Mouse (Mus musculus): Measurements from ENCODE around the gene Fancd2. TPM values are rescaled to one million over a fixed set of nuclear protein-coding genes. Genes with fewer than 3 reads are reported as not detected.

Fancd2 gene
- polyA plus RNA-seq, 1 experiment from 2014 or later: 16.1 TPM

DNA sequence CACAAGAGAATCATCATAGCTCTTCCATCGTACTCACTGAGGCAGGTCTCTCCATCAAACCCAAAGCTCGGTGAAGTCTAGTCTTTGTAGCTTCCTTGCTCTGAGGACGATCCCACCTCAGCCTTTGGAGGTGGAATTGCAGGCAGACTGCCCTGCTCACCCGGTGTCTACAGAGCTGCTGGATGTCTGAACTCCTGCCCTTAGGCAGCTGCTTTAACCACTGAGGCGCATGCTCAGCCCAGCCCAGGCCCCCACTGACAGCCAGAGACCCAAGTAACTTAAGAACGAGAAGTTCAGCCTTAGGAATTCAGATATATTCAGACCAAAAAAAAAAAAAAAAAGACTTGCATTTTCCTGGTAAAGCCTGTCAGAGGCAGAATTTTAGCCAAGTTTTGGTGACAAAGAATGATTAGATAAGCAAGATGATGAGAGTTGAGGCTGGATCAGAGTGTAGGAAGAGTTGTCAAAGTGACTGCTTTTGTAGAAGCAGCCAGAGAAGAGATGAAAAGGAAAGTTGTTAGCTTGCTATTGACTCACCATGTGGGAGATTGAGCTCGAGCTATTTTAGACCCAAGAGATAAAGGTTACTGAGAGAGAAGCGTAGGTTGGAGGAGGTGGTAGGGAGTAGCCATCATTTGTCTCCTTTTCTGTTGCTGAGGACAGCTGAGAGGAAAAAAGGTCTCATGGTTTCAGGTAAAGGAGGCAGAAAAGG lies 80.9 kb downstream of the Fancd2 start:
- 91% methylated on average over 8 of the region's 8 CpGs for WGBS
- H3K4me3 ChIP-seq (replicated peaks): no peak overlapping the region
- ATAC-seq (ENCODE audit: insufficient number of reproducible peaks, insufficient read depth, low FRiP score, low TSS enrichment, low read depth): no peak
- H3K36me3 ChIP-seq: peaks cover 79% of the 10 kb centered on the region
- H3K27me3 ChIP-seq: no peaks in the 10 kb centered on the region
- H3K4me2 ChIP-seq: no peak overlapping the region
- no peak overlapping the region for H3K27ac ChIP-seq
- H3K9me3 ChIP-seq: no peaks in the 10 kb centered on the region
- no peaks in the 10 kb centered on the region for H3K4me1 ChIP-seq (replicated peaks)
- H3K9ac ChIP-seq (replicated peaks): no peak overlapping the region

DNA sequence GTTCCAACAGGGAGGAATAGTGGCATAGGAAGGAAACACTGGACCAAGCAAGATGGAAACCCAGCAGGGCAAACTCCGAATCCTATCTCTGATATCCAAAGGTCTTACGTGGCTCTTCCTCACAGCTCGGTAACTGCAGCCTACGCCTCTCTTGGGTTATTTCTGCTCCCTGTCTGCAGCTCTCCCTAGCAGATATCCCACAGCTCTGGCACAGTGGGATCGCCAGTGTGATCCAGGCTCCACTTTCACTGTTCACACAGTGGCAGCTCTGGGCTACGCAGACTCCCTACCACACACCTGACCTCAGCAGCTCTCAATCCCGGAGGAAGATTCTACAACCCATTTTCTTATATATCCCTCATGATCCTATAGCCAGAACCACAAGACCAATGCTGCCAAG lies 82.7 kb downstream of the Fancd2 start:
- Histone ChIP-seq H3K9ac (replicated peaks) (no peak overlapping the region), H3K27ac (no peak overlapping the region), H3K4me2 (no peak overlapping the region), H3K4me1 (replicated peaks) (no peaks in the 10 kb centered on the region), H3K27me3 (no peaks in the 10 kb centered on the region), H3K4me3 (replicated peaks) (no peak overlapping the region), H3K36me3 (peaks cover 85% of the 10 kb centered on the region), H3K9me3 (no peaks in the 10 kb centered on the region)
- WGBS: 98% methylated on average over 7 of the region's 7 CpGs
- ATAC-seq (ENCODE audit: insufficient number of reproducible peaks, insufficient read depth, low FRiP score, low TSS enrichment, low read depth): no peak

DNA sequence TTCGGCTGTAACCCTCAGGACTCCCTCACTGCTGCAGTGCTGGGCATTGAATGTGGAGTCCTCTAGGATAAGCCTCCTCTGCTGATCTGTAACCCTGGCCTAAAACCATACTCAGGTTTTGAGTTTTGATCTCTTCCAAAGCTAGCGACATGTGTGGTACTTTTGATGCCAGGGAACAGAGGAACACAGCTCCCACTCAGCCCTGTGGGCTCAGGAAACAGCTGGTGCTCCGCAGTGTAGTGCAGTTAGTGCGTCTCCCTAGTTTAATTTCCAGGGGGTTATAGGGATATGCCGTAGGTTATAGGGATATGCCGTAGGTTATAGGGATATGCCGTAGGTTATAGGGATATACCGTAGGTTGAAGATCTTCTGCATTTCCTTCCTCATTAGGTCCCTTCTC lies 83.5 kb downstream of the Fancd2 start:
- WGBS: 92% methylated on average over 8 of the region's 8 CpGs
- H3K9ac ChIP-seq (replicated peaks): no peak overlapping the region
- no peaks in the 10 kb centered on the region for H3K4me1 ChIP-seq (replicated peaks)
- H3K9me3 ChIP-seq: no peaks in the 10 kb centered on the region
- H3K4me2 ChIP-seq: no peak overlapping the region
- no peak for ATAC-seq (ENCODE audit: insufficient number of reproducible peaks, insufficient read depth, low FRiP score, low TSS enrichment, low read depth)
- H3K36me3 ChIP-seq: peaks cover 85% of the 10 kb centered on the region
- H3K4me3 ChIP-seq (replicated peaks): no peak overlapping the region
- H3K27ac ChIP-seq: no peak overlapping the region
- no peaks in the 10 kb centered on the region for H3K27me3 ChIP-seq

DNA sequence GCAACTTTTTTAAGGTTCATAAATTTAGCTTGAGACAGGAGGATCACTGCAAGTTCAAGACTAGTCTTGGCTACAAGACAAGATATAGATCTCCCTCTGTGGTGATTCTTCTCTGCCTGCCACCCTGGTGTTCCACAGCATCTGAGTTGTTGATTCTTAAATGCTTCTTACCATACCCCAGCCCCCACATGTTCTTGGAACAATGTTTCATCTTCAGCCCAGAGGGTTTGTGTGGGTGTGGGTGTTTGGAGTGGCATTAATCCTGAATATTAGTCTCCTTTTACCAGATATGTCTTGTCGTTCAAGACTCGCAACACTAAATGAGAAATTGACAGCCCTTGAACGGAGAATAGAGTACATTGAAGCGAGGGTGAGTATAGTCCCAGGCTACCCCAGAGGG lies 84.0 kb downstream of the Fancd2 start:
- Histone ChIP-seq H3K4me3 (replicated peaks) (no peak overlapping the region), H3K27ac (no peak overlapping the region), H3K4me1 (replicated peaks) (no peaks in the 10 kb centered on the region), H3K36me3 (peaks cover 82% of the 10 kb centered on the region), H3K27me3 (no peaks in the 10 kb centered on the region), H3K9ac (replicated peaks) (no peak overlapping the region), H3K4me2 (no peak overlapping the region), H3K9me3 (no peaks in the 10 kb centered on the region)
- no peak for ATAC-seq (ENCODE audit: insufficient number of reproducible peaks, insufficient read depth, low FRiP score, low TSS enrichment, low read depth)
- 94% methylated on average over 4 of the region's 4 CpGs for WGBS

DNA sequence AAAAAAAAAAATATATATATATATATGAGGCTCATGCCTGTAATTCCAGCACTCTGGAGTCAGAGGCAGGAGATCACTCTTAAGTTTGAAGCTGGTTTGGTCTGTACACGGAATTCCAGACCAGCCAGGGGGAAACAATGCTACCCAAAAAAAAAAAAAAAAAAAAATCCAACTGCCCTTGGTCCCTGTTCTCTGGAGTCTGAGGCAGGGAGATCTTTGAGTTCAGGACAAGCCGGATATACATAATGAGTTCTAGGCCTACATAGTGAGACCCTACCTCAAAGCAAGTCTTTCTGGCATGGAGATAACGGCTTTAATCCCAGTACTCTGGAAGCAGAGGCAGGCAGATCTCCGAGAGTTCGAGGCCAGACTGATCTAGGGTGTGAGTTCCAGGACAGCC lies 91.9 kb downstream of the Fancd2 start:
- H3K9ac ChIP-seq (replicated peaks): no peak overlapping the region
- ATAC-seq (ENCODE audit: insufficient number of reproducible peaks, insufficient read depth, low FRiP score, low TSS enrichment, low read depth): no peak
- peak overlapping the region; percentile 73; the same call in 1 of the 2 replicates for H3K4me2 ChIP-seq
- no peaks in the 10 kb centered on the region for H3K27me3 ChIP-seq
- H3K4me1 ChIP-seq (replicated peaks): peaks cover 16% of the 10 kb centered on the region
- 75% methylated on average over 5 of the region's 5 CpGs for WGBS
- H3K9me3 ChIP-seq: no peaks in the 10 kb centered on the region
- H3K4me3 ChIP-seq (replicated peaks): peak overlapping the region; percentile 69
- H3K36me3 ChIP-seq: peaks cover 22% of the 10 kb centered on the region
- no peak overlapping the region for H3K27ac ChIP-seq

DNA sequence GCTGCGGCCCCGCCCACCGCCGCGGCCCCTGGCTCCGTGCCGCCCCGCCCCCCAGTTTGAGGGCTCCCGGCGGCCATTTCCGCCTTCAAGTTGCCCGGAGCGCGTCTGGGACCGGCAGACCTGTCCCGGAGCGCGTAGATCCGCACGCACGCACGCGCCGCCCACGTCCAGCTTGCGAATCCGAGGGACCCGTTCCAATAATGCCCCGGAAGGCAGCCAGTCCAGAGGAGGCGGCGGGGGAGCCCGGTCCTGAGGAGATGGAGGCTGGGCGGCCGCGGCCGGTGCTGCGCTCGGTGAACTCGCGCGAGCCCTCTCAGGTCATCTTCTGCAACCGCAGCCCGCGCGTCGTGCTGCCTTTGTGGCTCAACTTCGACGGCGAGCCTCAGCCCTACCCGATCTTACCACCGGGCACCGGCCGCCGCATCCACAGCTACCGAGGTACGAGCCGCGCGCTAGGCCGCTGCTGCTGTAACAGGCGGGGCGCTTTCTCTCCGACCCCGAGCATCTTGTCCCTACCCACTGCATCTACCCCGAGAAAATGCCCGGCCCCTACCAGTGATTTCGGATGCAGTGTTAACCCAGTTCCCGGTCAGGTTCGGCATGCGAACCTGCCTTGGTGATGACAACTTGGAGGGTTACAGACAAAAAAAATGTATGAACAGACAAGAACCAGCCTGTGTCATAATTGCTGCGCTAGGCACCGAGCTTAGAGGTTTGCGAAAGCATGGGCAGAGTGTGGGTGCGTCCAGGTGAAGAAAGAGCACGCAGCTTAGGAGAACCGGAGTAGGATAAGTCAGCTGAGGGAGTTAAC lies 92.7 kb downstream of the Fancd2 start, which contains the start of gene Vhl:
Gene Vhl, plus strand, starts transcription at position 19 of the 811 bp plus-strand sequence.
- H3K9me3 ChIP-seq: no peaks in the 10 kb centered on the region
- ATAC-seq (ENCODE audit: insufficient number of reproducible peaks, insufficient read depth, low FRiP score, low TSS enrichment, low read depth): peak; percentile 76
- H3K36me3 ChIP-seq: peaks cover 21% of the 10 kb centered on the region
- H3K4me2 ChIP-seq: peak within 1 kb of the TSS; percentile 73
- peak within 1 kb of the TSS; percentile 69 for H3K4me3 ChIP-seq (replicated peaks)
- WGBS: under 1% methylated on average over 74 of the region's 76 CpGs
- peak within 1 kb of the TSS; percentile 91 for H3K27ac ChIP-seq
- no peaks in the 10 kb centered on the region for H3K27me3 ChIP-seq
- peak within 1 kb of the TSS; percentile 87 for H3K9ac ChIP-seq (replicated peaks)
- peaks cover 16% of the 10 kb centered on the region for H3K4me1 ChIP-seq (replicated peaks)

DNA sequence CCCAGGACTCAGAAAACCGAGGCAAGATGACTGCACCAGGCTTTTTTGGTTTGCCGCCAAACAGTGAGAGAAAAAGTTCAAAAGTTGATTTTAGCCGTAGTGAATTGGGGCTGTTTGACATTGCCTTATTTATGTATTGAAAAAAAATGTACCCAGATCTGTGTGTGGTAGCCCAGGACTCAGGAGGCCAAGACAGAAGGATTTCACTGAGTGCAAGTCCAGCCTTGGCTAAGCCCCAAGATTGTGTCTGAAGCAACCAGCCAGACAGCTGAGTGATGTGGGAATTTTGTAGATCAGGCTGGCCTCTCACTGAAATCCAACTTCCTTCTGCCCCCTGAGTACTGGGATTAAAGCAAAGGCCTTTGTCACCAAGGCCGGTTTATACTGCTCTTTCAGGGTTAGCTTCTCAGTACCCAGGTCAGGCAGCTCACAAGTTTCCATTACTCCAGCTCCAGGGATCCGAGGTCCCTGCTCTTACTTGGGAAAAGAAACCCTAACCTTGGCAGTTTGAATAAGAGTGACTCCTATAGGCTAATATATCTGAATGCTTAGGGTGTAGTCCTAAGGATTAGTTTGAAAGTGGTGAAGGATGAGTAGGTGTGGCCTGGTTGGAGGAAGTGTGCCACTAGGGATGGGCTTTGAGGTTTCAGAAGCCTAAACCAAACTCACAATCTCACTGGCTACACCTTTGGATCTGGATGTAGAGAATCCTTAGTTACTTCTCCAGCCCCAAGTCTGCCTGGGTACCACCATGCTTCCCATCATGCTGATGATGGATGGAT lies 93.7 kb downstream of the Fancd2 start:
- no peak for ATAC-seq (ENCODE audit: insufficient number of reproducible peaks, insufficient read depth, low FRiP score, low TSS enrichment, low read depth)
- H3K9ac ChIP-seq (replicated peaks): peak overlapping the region; percentile 87

DNA sequence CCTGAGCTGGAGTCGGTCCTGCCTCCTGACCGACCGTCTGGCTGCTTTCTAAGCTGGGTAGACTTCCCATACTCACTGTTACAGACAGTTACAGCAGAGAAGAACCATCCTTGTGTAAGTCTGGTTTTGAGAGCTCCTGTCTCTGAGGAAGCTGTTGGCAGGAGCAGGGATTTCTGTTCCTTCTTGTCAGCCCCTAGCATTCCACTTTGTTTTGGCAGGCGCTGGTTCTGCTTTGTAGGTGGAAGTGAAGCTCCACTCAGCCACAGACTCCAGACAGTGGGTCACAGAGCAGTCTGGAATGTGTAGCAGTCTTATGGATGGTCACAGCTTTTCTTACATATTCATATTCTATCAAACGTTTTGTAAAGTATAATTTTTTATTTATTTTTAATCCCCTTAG lies 98.8 kb downstream of the Fancd2 start:
- ATAC-seq (ENCODE audit: insufficient number of reproducible peaks, insufficient read depth, low FRiP score, low TSS enrichment, low read depth): no peak
- Histone ChIP-seq H3K4me1 (replicated peaks) (peaks cover 9% of the 10 kb centered on the region), H3K4me2 (no peak overlapping the region), H3K9me3 (no peaks in the 10 kb centered on the region), H3K4me3 (replicated peaks) (no peak overlapping the region), H3K9ac (replicated peaks) (no peak overlapping the region), H3K27me3 (no peaks in the 10 kb centered on the region), H3K36me3 (peaks cover 72% of the 10 kb centered on the region), H3K27ac (no peak overlapping the region)
- WGBS: 85% methylated on average over 5 of the region's 5 CpGs

More for the DNA sequence above, 93.7 kb downstream of the Fancd2 start:
- Histone ChIP-seq H3K4me1 (replicated peaks) (peaks cover 16% of the 10 kb centered on the region), H3K36me3 (peaks cover 31% of the 10 kb centered on the region), H3K4me3 (replicated peaks) (peak overlapping the region; percentile 69), H3K27ac (peak overlapping the region; percentile 91; the same call in 1 of the 2 replicates), H3K9me3 (no peaks in the 10 kb centered on the region), H3K4me2 (peak overlapping the region; percentile 73), H3K27me3 (no peaks in the 10 kb centered on the region)
- WGBS: 54% methylated on average over 5 of the region's 5 CpGs

DNA sequence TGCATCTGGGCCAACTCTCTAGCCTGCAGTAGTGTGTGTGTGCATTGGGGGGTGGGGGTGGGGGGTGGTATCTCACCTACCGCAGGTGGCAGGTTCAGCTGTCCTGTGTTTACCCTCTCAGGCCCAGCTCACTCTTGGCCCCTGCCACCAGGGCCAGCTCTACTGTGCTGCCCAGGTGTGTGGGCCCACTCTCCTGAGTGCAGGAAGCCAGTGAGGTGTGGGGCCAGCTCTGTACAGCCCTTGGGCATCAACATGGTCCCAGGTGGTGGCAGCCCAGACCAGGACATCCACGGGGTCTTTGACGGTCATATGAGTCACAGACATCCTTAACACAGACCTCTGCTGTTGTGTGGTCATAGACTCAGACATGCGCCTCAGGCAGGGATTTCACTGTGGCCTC lies 101.4 kb downstream of the Fancd2 start:
- Histone ChIP-seq H3K27me3 (no peaks in the 10 kb centered on the region), H3K4me3 (replicated peaks) (no peak overlapping the region), H3K9me3 (no peaks in the 10 kb centered on the region), H3K9ac (replicated peaks) (no peak overlapping the region), H3K4me1 (replicated peaks) (no peaks in the 10 kb centered on the region), H3K4me2 (no peak overlapping the region), H3K27ac (no peak overlapping the region), H3K36me3 (peaks cover 61% of the 10 kb centered on the region)
- ATAC-seq (ENCODE audit: insufficient number of reproducible peaks, insufficient read depth, low FRiP score, low TSS enrichment, low read depth): no peak
- 96% methylated on average over 4 of the region's 4 CpGs for WGBS

DNA sequence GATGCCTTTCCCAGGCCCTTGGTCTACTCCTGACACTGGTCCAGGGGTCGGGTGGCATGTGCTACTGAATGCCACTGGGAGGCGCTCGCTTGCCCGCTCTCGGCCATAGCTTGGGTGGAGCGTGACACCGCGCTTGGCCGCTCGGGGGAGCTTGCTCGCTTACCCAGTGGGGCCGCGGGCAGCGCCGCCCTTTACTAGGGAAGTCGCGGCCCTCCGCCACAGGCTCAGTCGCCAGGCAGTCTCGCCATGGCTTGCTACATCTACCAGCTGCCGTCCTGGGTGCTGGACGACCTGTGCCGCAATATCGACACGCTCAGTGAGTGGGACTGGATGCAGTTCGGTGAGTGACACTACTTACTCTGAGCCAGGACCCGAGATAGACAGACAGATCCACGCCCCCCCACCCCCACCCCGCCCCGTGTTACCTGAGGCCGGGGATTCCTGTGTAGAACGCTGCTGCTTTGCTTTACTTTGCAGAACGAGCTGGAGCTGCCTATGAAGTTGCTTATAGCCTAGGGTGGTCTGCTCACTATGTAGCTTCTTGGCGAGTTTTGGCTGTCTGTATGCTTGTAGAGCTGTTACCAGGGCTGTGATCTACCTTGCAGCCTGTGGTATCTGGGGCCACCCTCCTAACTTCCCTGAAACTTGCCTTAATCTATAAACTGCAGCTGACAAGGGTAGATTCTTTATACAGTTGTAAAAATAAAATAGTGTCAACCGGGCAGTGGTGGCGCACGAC lies 107.0 kb downstream of the Fancd2 start, which contains the start of gene Irak2:
Gene Irak2, plus strand, starts transcription at position 166 of the 739 bp plus-strand sequence.
- peak within 1 kb of the TSS; percentile 17; the same call in 1 of the 2 replicates for H3K27ac ChIP-seq
- no peaks in the 10 kb centered on the region for H3K27me3 ChIP-seq
- WGBS: 7% methylated on average over 37 of the region's 37 CpGs

More for the DNA sequence above, 107.0 kb downstream of the Fancd2 start, which contains the start of gene Irak2:
- Histone ChIP-seq H3K4me2 (peak within 1 kb of the TSS; percentile 70), H3K9me3 (no peaks in the 10 kb centered on the region), H3K9ac (replicated peaks) (peak within 1 kb of the TSS; percentile 63), H3K36me3 (peaks cover 9% of the 10 kb centered on the region; the same call in 1 of the 2 replicates), H3K4me1 (replicated peaks) (no peaks in the 10 kb centered on the region), H3K4me3 (replicated peaks) (peak within 1 kb of the TSS; percentile 52)
- peak; percentile 95 for ATAC-seq (ENCODE audit: insufficient number of reproducible peaks, insufficient read depth, low FRiP score, low TSS enrichment, low read depth)
